Mouse (Mus musculus): ENCODE data around the gene BC004004.

DNA sequence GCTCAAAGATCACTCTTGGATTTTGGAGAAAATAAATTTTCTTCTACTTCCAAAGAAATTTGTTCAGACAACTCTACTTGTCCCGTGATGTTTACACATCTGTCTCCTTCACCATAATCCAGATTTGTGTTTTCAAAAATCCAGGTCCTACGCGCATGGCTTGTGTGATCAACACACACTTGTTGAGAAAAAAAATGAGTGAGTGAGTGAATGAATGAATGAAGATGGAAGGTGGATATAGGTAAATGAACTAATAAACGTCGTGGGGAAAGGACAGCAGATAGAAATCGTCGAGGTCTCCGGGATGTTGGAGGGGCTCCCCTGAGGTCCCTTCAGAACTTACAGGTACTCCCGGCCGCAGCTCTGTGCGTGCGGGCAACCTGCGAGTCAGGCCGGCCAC is 5.2 kb upstream of the BC004004 start:
- TF ChIP-seq CTCF (IDR thresholded peaks at IDR 0.05; ENCODE audit: low read depth, low read length), result no peak
- no peak for TF ChIP-seq GATA1 (IDR thresholded peaks at IDR 0.05; ENCODE audit: borderline replicate concordance, low read length)
- TF ChIP-seq POLR2AphosphoS5 (IDR thresholded peaks at IDR 0.05; ENCODE audit: insufficient replicate concordance, low read depth, low read length), result no peak
- no peak for TF ChIP-seq TAL1 (conservative IDR thresholded peaks at IDR 0.05; ENCODE audit: low read depth, low read length)

Measured in G1E (cell line).